Mouse (Mus musculus): ENCODE data around the gene Lmf1. TPM values are rescaled to one million over a fixed set of nuclear protein-coding genes. Genes with fewer than 3 reads are reported as not detected.

The Lmf1 gene
- total and polyA plus RNA-seq, 3 experiments, result 28.7 to 33.5 (median 32.7) TPM

GRCm38 (mm10) chr17:25688922-25689321, 110.0 kb downstream of the Lmf1 start:
- Histone ChIP-seq H3K9ac (ENCODE audit: low read depth, low read length) (no peak overlapping the region), H3K27me3 (ENCODE audit: control insufficient read depth, insufficient read depth, low read length) (no peaks in the 10 kb centered on the region), H3K4me3 (no peak overlapping the region), H3K4me1 (ENCODE audit: control insufficient read depth, insufficient read depth, low read length) (no peaks in the 10 kb centered on the region), H3K36me3 (ENCODE audit: control insufficient read depth, insufficient read depth, low read length) (no peaks in the 10 kb centered on the region), H3K79me2 (replicated peaks; ENCODE audit: control insufficient read depth, insufficient read depth, low read length) (no peaks in the 10 kb centered on the region), H3K27ac (no peak overlapping the region)
- WGBS, result 81% methylated on average over 4 of the region's 4 CpGs
- no peak for DNase-seq
- TF ChIP-seq POLR2A (IDR thresholded peaks at IDR 0.05; ENCODE audit: insufficient read depth, low read depth, low read length), result no peak
- no peak for TF ChIP-seq CTCF (IDR thresholded peaks at IDR 0.05)
- TF ChIP-seq EP300 (IDR thresholded peaks at IDR 0.05; ENCODE audit: insufficient read depth, low read depth, low read length), result no peak
- intact Hi-C loops (cut with DNase I), result no loop called here

GRCm38 (mm10) chr17:25696263-25696662, 117.4 kb downstream of the Lmf1 start:
- TF ChIP-seq EP300 (IDR thresholded peaks at IDR 0.05; ENCODE audit: insufficient read depth, low read depth, low read length) (no peak), CTCF (IDR thresholded peaks at IDR 0.05) (no peak), POLR2A (IDR thresholded peaks at IDR 0.05; ENCODE audit: insufficient read depth, low read depth, low read length) (no peak)
- no peaks in the 10 kb centered on the region for H3K4me1 ChIP-seq (ENCODE audit: control insufficient read depth, insufficient read depth, low read length)
- intact Hi-C loops (cut with DNase I), result no loop called here
- WGBS, result 38% methylated on average over 1 of the region's 1 CpGs
- no peak overlapping the region for H3K9ac ChIP-seq (ENCODE audit: low read depth, low read length)
- H3K36me3 ChIP-seq (ENCODE audit: control insufficient read depth, insufficient read depth, low read length), result no peaks in the 10 kb centered on the region
- DNase-seq, result no peak
- no peaks in the 10 kb centered on the region for H3K79me2 ChIP-seq (replicated peaks; ENCODE audit: control insufficient read depth, insufficient read depth, low read length)
- no peak overlapping the region for H3K4me3 ChIP-seq
- H3K27me3 ChIP-seq (ENCODE audit: control insufficient read depth, insufficient read depth, low read length), result no peaks in the 10 kb centered on the region
- no peak overlapping the region for H3K27ac ChIP-seq

GRCm38 (mm10) chr17:25698446-25698845, 119.6 kb downstream of the Lmf1 start:
- no peaks in the 10 kb centered on the region for H3K79me2 ChIP-seq (replicated peaks; ENCODE audit: control insufficient read depth, insufficient read depth, low read length)
- intact Hi-C loops (cut with DNase I), result loop anchor here (1.0 to 2.0 kb wide), 4 partner anchors 130 to 300 kb away; no protein-coding TSS in a partner anchor

GRCm38 (mm10) chr17:25700863-25701496, 122.1 kb downstream of the Lmf1 start:
- Histone ChIP-seq H3K27me3 (ENCODE audit: control insufficient read depth, insufficient read depth, low read length) (0 out of 2 replicates have a peak, but pooled peaks cover 1% of the 10 kb centered on the region), H3K36me3 (ENCODE audit: control insufficient read depth, insufficient read depth, low read length) (no peaks in the 10 kb centered on the region), H3K27ac (no peak overlapping the region), H3K9ac (ENCODE audit: low read depth, low read length) (no peak overlapping the region), H3K79me2 (replicated peaks; ENCODE audit: control insufficient read depth, insufficient read depth, low read length) (no peaks in the 10 kb centered on the region), H3K4me3 (no peak overlapping the region), H3K4me1 (ENCODE audit: control insufficient read depth, insufficient read depth, low read length) (no peaks in the 10 kb centered on the region)
- intact Hi-C loops (cut with DNase I), result no loop called here
- 55% methylated on average over 9 of the region's 9 CpGs for WGBS
- TF ChIP-seq EP300 (IDR thresholded peaks at IDR 0.05; ENCODE audit: insufficient read depth, low read depth, low read length) (no peak), POLR2A (IDR thresholded peaks at IDR 0.05; ENCODE audit: insufficient read depth, low read depth, low read length) (no peak), CTCF (IDR thresholded peaks at IDR 0.05) (peak; percentile 31)
- no peak for DNase-seq

More at GRCm38 (mm10) chr17:25698446-25698845, 119.6 kb downstream of the Lmf1 start:
- Histone ChIP-seq H3K27me3 (ENCODE audit: control insufficient read depth, insufficient read depth, low read length) (no peaks in the 10 kb centered on the region), H3K4me3 (no peak overlapping the region), H3K27ac (no peak overlapping the region), H3K36me3 (ENCODE audit: control insufficient read depth, insufficient read depth, low read length) (no peaks in the 10 kb centered on the region), H3K4me1 (ENCODE audit: control insufficient read depth, insufficient read depth, low read length) (no peaks in the 10 kb centered on the region), H3K9ac (ENCODE audit: low read depth, low read length) (no peak overlapping the region)
- 13% methylated on average over 7 of the region's 7 CpGs for WGBS
- TF ChIP-seq CTCF (IDR thresholded peaks at IDR 0.05) (peak; percentile 94), EP300 (IDR thresholded peaks at IDR 0.05; ENCODE audit: insufficient read depth, low read depth, low read length) (no peak)
- DNase-seq, result peak; percentile 53 to 66

- Histone ChIP-seq H3K79me2 (replicated peaks; ENCODE audit: control insufficient read depth, insufficient read depth, low read length) (no peaks in the 10 kb centered on the region), H3K27ac (no peak overlapping the region), H3K27me3 (ENCODE audit: control insufficient read depth, insufficient read depth, low read length) (no peaks in the 10 kb centered on the region), H3K4me1 (ENCODE audit: control insufficient read depth, insufficient read depth, low read length) (no peaks in the 10 kb centered on the region), H3K9ac (ENCODE audit: low read depth, low read length) (no peak overlapping the region), H3K36me3 (ENCODE audit: control insufficient read depth, insufficient read depth, low read length) (no peaks in the 10 kb centered on the region), H3K4me3 (no peak overlapping the region)
- 95% methylated on average over 2 of the region's 2 CpGs for WGBS
- DNase-seq, result no peak
- TF ChIP-seq EP300 (IDR thresholded peaks at IDR 0.05; ENCODE audit: insufficient read depth, low read depth, low read length) (no peak), POLR2A (IDR thresholded peaks at IDR 0.05; ENCODE audit: insufficient read depth, low read depth, low read length) (no peak), CTCF (IDR thresholded peaks at IDR 0.05) (no peak)
- intact Hi-C loops (cut with DNase I), result no loop called here
Observed at GRCm38 (mm10) chr17:25709994-25710393, 131.1 kb downstream of the Lmf1 start.

- Histone ChIP-seq H3K9ac (ENCODE audit: low read depth, low read length) (no peak overlapping the region), H3K27ac (no peak overlapping the region), H3K36me3 (ENCODE audit: control insufficient read depth, insufficient read depth, low read length) (no peaks in the 10 kb centered on the region), H3K27me3 (ENCODE audit: control insufficient read depth, insufficient read depth, low read length) (no peaks in the 10 kb centered on the region), H3K4me1 (ENCODE audit: control insufficient read depth, insufficient read depth, low read length) (no peaks in the 10 kb centered on the region), H3K79me2 (replicated peaks; ENCODE audit: control insufficient read depth, insufficient read depth, low read length) (no peaks in the 10 kb centered on the region), H3K4me3 (no peak overlapping the region)
- WGBS, result 55% methylated on average over 4 of the region's 4 CpGs
- TF ChIP-seq POLR2A (IDR thresholded peaks at IDR 0.05; ENCODE audit: insufficient read depth, low read depth, low read length) (no peak), EP300 (IDR thresholded peaks at IDR 0.05; ENCODE audit: insufficient read depth, low read depth, low read length) (no peak), CTCF (IDR thresholded peaks at IDR 0.05) (no peak)
- intact Hi-C loops (cut with DNase I), result no loop called here
- no peak for DNase-seq
Observed at GRCm38 (mm10) chr17:25711136-25711535, 132.3 kb downstream of the Lmf1 start.

Other genes with a start within 250 kb of the Lmf1 start
- under 1 TPM; 0.70 to 0.82 TPM for gene Tpsab1, start 233.5 kb upstream of the Lmf1 start, total RNA-seq (2021)
- 0.12 and 0.31 TPM in 2 replicates for gene Tpsab1, start 233.5 kb upstream of the Lmf1 start, polyA plus RNA-seq (2012; rRNA removed)
- 1 to 10 TPM; 1.4 to 2.5 TPM for gene Tpsb2, start 212.8 kb upstream of the Lmf1 start, total RNA-seq (2021)
- gene Tpsb2, start 212.8 kb upstream of the Lmf1 start, polyA plus RNA-seq (2012; rRNA removed), result 6.3 and 8.2 TPM in 2 replicates
- gene Tpsg1, start 209.8 kb upstream of the Lmf1 start, total RNA-seq (2021), result not detected
- 0.47 and 0.61 TPM in 2 replicates for gene Tpsg1, start 209.8 kb upstream of the Lmf1 start, polyA plus RNA-seq (2012; rRNA removed)
- gene Cacna1h, start 145.3 kb upstream of the Lmf1 start, total RNA-seq (2021), result 1 to 10 TPM; 4.5 to 5.5 TPM
- 20.4 and 23.2 TPM in 2 replicates for gene Cacna1h, start 145.3 kb upstream of the Lmf1 start, polyA plus RNA-seq (2012; rRNA removed)
- gene Tekt4, start 124.5 kb upstream of the Lmf1 start, total RNA-seq (2021), result not detected
- 0.61 and 1.2 TPM in 2 replicates for gene Tekt4, start 124.5 kb upstream of the Lmf1 start, polyA plus RNA-seq (2012; rRNA removed)
- not detected for gene Sstr5, start 81.8 kb upstream of the Lmf1 start, total RNA-seq (2021)
- gene Sstr5, start 81.8 kb upstream of the Lmf1 start, polyA plus RNA-seq (2012; rRNA removed), result not detected in 2 replicates
- gene Sox8, start 8.4 kb upstream of the Lmf1 start, total RNA-seq (2021), result under 1 TPM; 0.30 to 0.44 TPM
- 0.57 and 0.67 TPM in 2 replicates for gene Sox8, start 8.4 kb upstream of the Lmf1 start, polyA plus RNA-seq (2012; rRNA removed)
- gene Gng13, start 138.1 kb downstream of the Lmf1 start, total RNA-seq (2021), result under 1 TPM in 1 of 2 experiments, not detected in 1; 0.81 TPM
- 0.27 and 0.35 TPM in 2 replicates for gene Gng13, start 138.1 kb downstream of the Lmf1 start, polyA plus RNA-seq (2012; rRNA removed)
- gene Chtf18, start 148.3 kb downstream of the Lmf1 start, total RNA-seq (2021), result 1 to 10 TPM; 1.3 to 1.6 TPM
- 0.85 and 1.7 TPM in 2 replicates for gene Chtf18, start 148.3 kb downstream of the Lmf1 start, polyA plus RNA-seq (2012; rRNA removed)
- 1 to 10 TPM; 4.2 to 5.1 TPM for gene Rpusd1, start 148.6 kb downstream of the Lmf1 start, total RNA-seq (2021)
- gene Rpusd1, start 148.6 kb downstream of the Lmf1 start, polyA plus RNA-seq (2012; rRNA removed), result 18.0 and 18.3 TPM in 2 replicates
- not detected for gene Mslnl, start 157.0 kb downstream of the Lmf1 start, total RNA-seq (2021)
- 0.10 and 0.26 TPM in 2 replicates for gene Mslnl, start 157.0 kb downstream of the Lmf1 start, polyA plus RNA-seq (2012; rRNA removed)
- gene Msln, start 175.3 kb downstream of the Lmf1 start, total RNA-seq (2021), result 10 to 100 TPM; 13.2 to 16.6 TPM
- gene Msln, start 175.3 kb downstream of the Lmf1 start, polyA plus RNA-seq (2012; rRNA removed), result 24.7 and 25.6 TPM in 2 replicates
- gene Narfl, start 194.7 kb downstream of the Lmf1 start, total RNA-seq (2021), result 10 to 100 TPM; 42.1 to 45.1 TPM
- gene Narfl, start 194.7 kb downstream of the Lmf1 start, polyA plus RNA-seq (2012; rRNA removed), result 36.4 and 52.6 TPM in 2 replicates
- gene Haghl, start 206.6 kb downstream of the Lmf1 start, total RNA-seq (2021), result 1 to 10 TPM; 6.4 to 7.7 TPM
- gene Haghl, start 206.6 kb downstream of the Lmf1 start, polyA plus RNA-seq (2012; rRNA removed), result 19.5 and 23.4 TPM in 2 replicates
- not detected for gene Ccdc78, start 207.5 kb downstream of the Lmf1 start, total RNA-seq (2021)
- gene Ccdc78, start 207.5 kb downstream of the Lmf1 start, polyA plus RNA-seq (2012; rRNA removed), result 1.1 TPM in 1 of 2 replicates, not detected in the other
- 10 to 100 TPM; 30.8 to 38.3 TPM for gene Fam173a, start 213.8 kb downstream of the Lmf1 start, total RNA-seq (2021)
- gene Fam173a, start 213.8 kb downstream of the Lmf1 start, polyA plus RNA-seq (2012; rRNA removed), result 49.7 and 63.6 TPM in 2 replicates
- gene AC134908.4, start 216.6 kb downstream of the Lmf1 start, total RNA-seq (2021), result not detected
- not detected in 2 replicates for gene AC134908.4, start 216.6 kb downstream of the Lmf1 start, polyA plus RNA-seq (2012; rRNA removed)
- 10 to 100 TPM; 49.0 to 54.6 TPM for gene Metrn, start 218.1 kb downstream of the Lmf1 start, total RNA-seq (2021)
- 43.3 and 47.9 TPM in 2 replicates for gene Metrn, start 218.1 kb downstream of the Lmf1 start, polyA plus RNA-seq (2012; rRNA removed)
- 1 to 10 TPM; 1.1 to 1.4 TPM for gene Fbxl16, start 230.0 kb downstream of the Lmf1 start, total RNA-seq (2021)
- gene Fbxl16, start 230.0 kb downstream of the Lmf1 start, polyA plus RNA-seq (2012; rRNA removed), result 2.3 and 3.2 TPM in 2 replicates
- gene Wdr24, start 244.5 kb downstream of the Lmf1 start, total RNA-seq (2021), result 10 to 100 TPM; 11.0 to 11.1 TPM
- 20.4 and 22.9 TPM in 2 replicates for gene Wdr24, start 244.5 kb downstream of the Lmf1 start, polyA plus RNA-seq (2012; rRNA removed)
- gene Jmjd8, start 249.8 kb downstream of the Lmf1 start, total RNA-seq (2021), result 10 to 100 TPM; 32.7 to 36.9 TPM
- 47.2 and 48.9 TPM in 2 replicates for gene Jmjd8, start 249.8 kb downstream of the Lmf1 start, polyA plus RNA-seq (2012; rRNA removed)

Data from heart, adult 2 months (tissue).